Comparison of ENCODE assay signal across 8 mouse cellular contexts in the genomic region with DNA sequence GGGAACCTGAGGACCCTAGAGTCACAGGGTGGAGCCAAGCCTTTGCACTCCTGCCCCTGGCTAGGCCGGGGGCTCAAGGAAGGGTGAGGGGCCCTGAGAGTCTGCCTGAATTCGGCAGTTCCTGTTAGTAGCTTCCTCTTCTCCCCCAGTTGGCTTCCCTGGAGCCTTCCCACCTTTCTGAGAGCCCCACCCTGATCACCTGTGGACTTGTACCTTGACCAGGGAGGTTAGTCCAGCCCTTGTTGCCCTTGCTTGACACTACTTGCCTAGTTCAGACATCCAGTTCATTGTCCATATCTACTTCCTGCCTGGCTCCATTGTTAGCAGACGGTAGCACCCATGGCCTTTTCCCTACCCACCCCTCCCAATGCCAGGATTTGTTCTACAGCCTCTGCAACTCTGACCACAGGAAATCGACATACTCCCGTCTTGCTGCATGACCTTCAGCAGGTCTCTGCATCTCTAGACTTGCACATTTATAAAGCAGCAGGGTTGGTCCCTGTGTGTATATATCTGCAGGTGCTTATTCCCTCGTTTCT. TPM values are rescaled to one million over a fixed set of nuclear protein-coding genes. Genes with fewer than 3 reads are reported as not detected.
DNase-seq lines count a peak whose midpoint lies in the region; ATAC-seq and TF ChIP-seq lines count a peak whose summit lies in the region.

No protein-coding gene starts in this region.

- WGBS in embryonic facial prominence, embryonic 13.5 days = 75% methylated on average over 6 of the region's 6 CpGs
- 68% methylated on average over 6 of the region's 6 CpGs for whole genome bisulfite sequencing in hindbrain, embryonic 15.5 days
- 73% methylated on average over 6 of the region's 6 CpGs for WGBS in midbrain, postnatal 0 days

- no peaks in the 10 kb centered on the region for H3K9me3 ChIP-seq in embryonic facial prominence, embryonic 13.5 days
- no peaks in the 10 kb centered on the region for H3K9me3 ChIP-seq in hindbrain, embryonic 15.5 days
- no peaks in the 10 kb centered on the region for H3K9me3 ChIP-seq in midbrain, postnatal 0 days (ENCODE audit: low read length)

- H3K36me3 ChIP-seq in embryonic facial prominence, embryonic 13.5 days = peaks cover 35% of the 10 kb centered on the region
- H3K36me3 ChIP-seq in hindbrain, embryonic 15.5 days = peaks cover 30% of the 10 kb centered on the region
- peaks cover 26% of the 10 kb centered on the region for H3K36me3 ChIP-seq in midbrain, postnatal 0 days (ENCODE audit: insufficient read depth, low read length)

- H3K27ac ChIP-seq in left cerebral cortex, adult 2 months = peak overlapping the region; percentile 96
- H3K27ac ChIP-seq in embryonic facial prominence, embryonic 13.5 days = peak overlapping the region; percentile 72
- peak overlapping the region; percentile 88; the same call in 1 of the 2 replicates for H3K27ac ChIP-seq in hindbrain, embryonic 15.5 days (replicated peaks)
- no peak overlapping the region for H3K27ac ChIP-seq in midbrain, postnatal 0 days (ENCODE audit: low read depth, low read length)

- ATAC-seq in embryonic facial prominence, embryonic 13.5 days (ENCODE audit: insufficient number of reproducible peaks, insufficient read depth, low FRiP score, low TSS enrichment, low read depth) = no peak
- no peak for ATAC-seq in hindbrain, embryonic 15.5 days (ENCODE audit: low FRiP score, low read depth)
- no peak for ATAC-seq in midbrain, postnatal 0 days (ENCODE audit: low FRiP score)

- DNase-seq in left cerebral cortex, adult 2 months (ENCODE audit: extremely low spot score in 1 of 2, low spot score in 2 of 2) = no peak
- DNase-seq in left cerebral cortex, adult 18-20 months (ENCODE audit: low spot score in 2 of 2) = no peak
- DNase-seq in midbrain, postnatal 0 days (ENCODE audit: low spot score) = no peak
- no peak for DNase-seq in right cerebral cortex, postnatal 10 days (ENCODE audit: low spot score in 2 of 2)
- DNase-seq in urinary bladder, adult 18-20 months (ENCODE audit: low spot score in 2 of 2) = no peak
- no peak for DNase-seq in spleen, adult 18-20 months

- no peak overlapping the region for H3K4me3 ChIP-seq in left cerebral cortex, adult 2 months
- no peak overlapping the region for H3K4me3 ChIP-seq in embryonic facial prominence, embryonic 13.5 days
- no peak overlapping the region for H3K4me3 ChIP-seq in hindbrain, embryonic 15.5 days
- no peak overlapping the region for H3K4me3 ChIP-seq in midbrain, postnatal 0 days (ENCODE audit: low read depth, low read length)

- intact Hi-C loops in left cerebral cortex, adult 2 months (cut with DNase I) = loop anchor here (1.0 to 10.0 kb wide), 5 partner anchors 15 to 351 kb away; partner anchors contain the start of genes Tufm and Ypel3

- no peak for TF ChIP-seq CTCF in left cerebral cortex, adult 2 months (IDR thresholded peaks at IDR 0.05)
- no peak for TF ChIP-seq CTCF in midbrain, postnatal 0 days (IDR thresholded peaks at IDR 0.05)

- peaks cover 34% of the 10 kb centered on the region for H3K4me1 ChIP-seq in embryonic facial prominence, embryonic 13.5 days
- peaks cover 36% of the 10 kb centered on the region for H3K4me1 ChIP-seq in hindbrain, embryonic 15.5 days (replicated peaks)
- H3K4me1 ChIP-seq in midbrain, postnatal 0 days (ENCODE audit: insufficient read depth, low read length) = peaks cover 5% of the 10 kb centered on the region; the same call in 1 of the 2 replicates

- H3K9ac ChIP-seq in embryonic facial prominence, embryonic 13.5 days = peak overlapping the region; percentile 57; the same call in 1 of the 2 replicates
- H3K9ac ChIP-seq in hindbrain, embryonic 15.5 days = 0 out of 2 replicates have a peak overlapping the region, but pooled peaks have one; percentile 3
- no peak overlapping the region for H3K9ac ChIP-seq in midbrain, postnatal 0 days (replicated peaks; ENCODE audit: low read length, poor library complexity, severe bottlenecking)

- 0 out of 2 replicates have a peak overlapping the region, but pooled peaks have one; percentile 87 for H3K4me2 ChIP-seq in embryonic facial prominence, embryonic 13.5 days
- H3K4me2 ChIP-seq in hindbrain, embryonic 15.5 days = peak overlapping the region; percentile 88
- 0 out of 2 replicates have a peak overlapping the region, but pooled peaks have one; percentile 91 for H3K4me2 ChIP-seq in midbrain, postnatal 0 days (ENCODE audit: low read depth, low read length, poor library complexity, severe bottlenecking)

- H3K27me3 ChIP-seq in embryonic facial prominence, embryonic 13.5 days = no peaks in the 10 kb centered on the region
- no peaks in the 10 kb centered on the region for H3K27me3 ChIP-seq in hindbrain, embryonic 15.5 days
- H3K27me3 ChIP-seq in midbrain, postnatal 0 days (ENCODE audit: insufficient read depth, low read length) = no peaks in the 10 kb centered on the region

RNA-seq across cellular contexts. Expression of gene Mapk3, which starts 2.2 kb away (rescaled TPM):
- total RNA-seq in left cerebral cortex, adult 2 months (2021) = 100 to 1,000 TPM; 155 to 166 TPM
- total RNA-seq in left cerebral cortex, adult 18-20 months (2021) = 100 to 1,000 TPM; 157 to 208 TPM
- polyA plus RNA-seq in embryonic facial prominence, embryonic 13.5 days (2015; fragmentation: Nextera tagmentation; extraction: Ambion mirVana) = 56.7 and 56.9 TPM in 2 replicates
- polyA plus RNA-seq in hindbrain, embryonic 15.5 days (2015; fragmentation: Nextera tagmentation; extraction: Ambion mirVana) = 107 and 115 TPM in 2 replicates
- total RNA-seq in midbrain, postnatal 0 days (2014; rRNA removed) = 121 and 145 TPM in 2 replicates
- polyA plus RNA-seq in midbrain, postnatal 0 days (2015; fragmentation: Nextera tagmentation; extraction: Ambion mirVana) = 120 and 125 TPM in 2 replicates

RNA-seq across cellular contexts. Expression of gene Gdpd3, which starts 4.5 kb away (rescaled TPM):
- total RNA-seq in left cerebral cortex, adult 2 months (2021) = 1 to 10 TPM; 2.4 to 3.4 TPM
- total RNA-seq in left cerebral cortex, adult 18-20 months (2021) = 1 to 10 TPM; 1.3 to 3.5 TPM
- 1.6 and 3.1 TPM in 2 replicates for polyA plus RNA-seq in embryonic facial prominence, embryonic 13.5 days (2015; fragmentation: Nextera tagmentation; extraction: Ambion mirVana)
- 1.5 TPM in 2 replicates for polyA plus RNA-seq in hindbrain, embryonic 15.5 days (2015; fragmentation: Nextera tagmentation; extraction: Ambion mirVana)
- 0.66 TPM in 1 of 2 replicates, not detected in the other for total RNA-seq in midbrain, postnatal 0 days (2014; rRNA removed)
- 1.3 TPM in 2 replicates for polyA plus RNA-seq in midbrain, postnatal 0 days (2015; fragmentation: Nextera tagmentation; extraction: Ambion mirVana)

RNA-seq across cellular contexts. Expression of gene Ypel3, which starts 15.2 kb away (rescaled TPM):
- total RNA-seq in left cerebral cortex, adult 2 months (2021) = 100 to 1,000 TPM; 312 to 323 TPM
- 100 to 1,000 TPM; 282 to 325 TPM for total RNA-seq in left cerebral cortex, adult 18-20 months (2021)
- 104 and 112 TPM in 2 replicates for polyA plus RNA-seq in embryonic facial prominence, embryonic 13.5 days (2015; fragmentation: Nextera tagmentation; extraction: Ambion mirVana)
- 191 and 203 TPM in 2 replicates for polyA plus RNA-seq in hindbrain, embryonic 15.5 days (2015; fragmentation: Nextera tagmentation; extraction: Ambion mirVana)
- total RNA-seq in midbrain, postnatal 0 days (2014; rRNA removed) = 196 and 209 TPM in 2 replicates
- polyA plus RNA-seq in midbrain, postnatal 0 days (2015; fragmentation: Nextera tagmentation; extraction: Ambion mirVana) = 219 and 235 TPM in 2 replicates

RNA-seq across cellular contexts. Expression of gene Tbx6, which starts 19.7 kb away (rescaled TPM):
- total RNA-seq in left cerebral cortex, adult 2 months (2021) = 1 to 10 TPM; 1.1 to 1.2 TPM
- under 1 TPM; 0.56 to 0.63 TPM for total RNA-seq in left cerebral cortex, adult 18-20 months (2021)
- 0.27 and 0.59 TPM in 2 replicates for polyA plus RNA-seq in embryonic facial prominence, embryonic 13.5 days (2015; fragmentation: Nextera tagmentation; extraction: Ambion mirVana)
- 0.62 and 0.75 TPM in 2 replicates for polyA plus RNA-seq in hindbrain, embryonic 15.5 days (2015; fragmentation: Nextera tagmentation; extraction: Ambion mirVana)
- 0.16 and 1.1 TPM in 2 replicates for total RNA-seq in midbrain, postnatal 0 days (2014; rRNA removed)
- polyA plus RNA-seq in midbrain, postnatal 0 days (2015; fragmentation: Nextera tagmentation; extraction: Ambion mirVana) = 0.21 and 0.38 TPM in 2 replicates

RNA-seq across cellular contexts. Expression of gene Ppp4c, which starts 30.7 kb away (rescaled TPM):
- 10 to 100 TPM; 50.4 TPM for total RNA-seq in left cerebral cortex, adult 2 months (2021)
- total RNA-seq in left cerebral cortex, adult 18-20 months (2021) = 10 to 100 TPM; 48.3 to 48.5 TPM
- 300 and 311 TPM in 2 replicates for polyA plus RNA-seq in embryonic facial prominence, embryonic 13.5 days (2015; fragmentation: Nextera tagmentation; extraction: Ambion mirVana)
- polyA plus RNA-seq in hindbrain, embryonic 15.5 days (2015; fragmentation: Nextera tagmentation; extraction: Ambion mirVana) = 174 and 176 TPM in 2 replicates
- 107 and 137 TPM in 2 replicates for total RNA-seq in midbrain, postnatal 0 days (2014; rRNA removed)
- polyA plus RNA-seq in midbrain, postnatal 0 days (2015; fragmentation: Nextera tagmentation; extraction: Ambion mirVana) = 127 and 135 TPM in 2 replicates
